Mouse (Mus musculus) layer of hippocampus, adult 2 months (tissue): ENCODE measurements at regions not wholly inside any gene's neighbourhood (a gene's known extent, or its start where the extent isn't known, plus 50 kb on each side); places are given as distances from the start of the nearest gene placed in this dataset.

ENCODE experiments used
- DNase-seq, 2 experiments: peaks; one replicate each; pipeline ENCODE4 v3.0.0; 2022; ENCODE audit warnings: low spot score in 2 of 2
- H3K27ac ChIP-seq: fragments of 200-600 bp; 2 replicates; pipeline ENCODE4 v1.8.1; 2022
- H3K4me3 ChIP-seq: fragments of 200-600 bp; 2 replicates; pipeline ENCODE4 v1.8.1; 2022; ENCODE audit warnings: mild to moderate bottlenecking
- CTCF ChIP-seq: fragments of 200-600 bp; conservative IDR thresholded peaks from 2 replicates; pipeline ENCODE4 v1.8.1; 2022; ENCODE audit warnings: antibody characterized with exemption, mild to moderate bottlenecking, moderate library complexity

GRCm38 (mm10) chr7:72481275-72481674 is 174.9 kb upstream of the Mctp2 start:
- TF ChIP-seq CTCF: no peak
- DNase-seq: no peak
- no peak overlapping the region for H3K4me3 ChIP-seq
- H3K27ac ChIP-seq: no peak overlapping the region

GRCm38 (mm10) chr7:72490161-72490560 is 183.8 kb upstream of the Mctp2 start:
- Histone ChIP-seq H3K4me3 (no peak overlapping the region), H3K27ac (no peak overlapping the region)
- no peak for TF ChIP-seq CTCF
- no peak for DNase-seq

GRCm38 (mm10) chr7:72493292-72493691 is 186.9 kb upstream of the Mctp2 start:
- Histone ChIP-seq H3K27ac (no peak overlapping the region), H3K4me3 (no peak overlapping the region)
- DNase-seq: no peak
- TF ChIP-seq CTCF: no peak

GRCm38 (mm10) chr7:72496933-72497631 is 190.7 kb upstream of the Mctp2 start:
- H3K27ac ChIP-seq: no peak overlapping the region
- H3K4me3 ChIP-seq: no peak overlapping the region
- no peak for TF ChIP-seq CTCF
- DNase-seq: no peak

- no peak overlapping the region for H3K4me3 ChIP-seq
- no peak overlapping the region for H3K27ac ChIP-seq
- peak in 1 of 2 experiments; percentile 23 for DNase-seq
- TF ChIP-seq CTCF: no peak
Measured at GRCm38 (mm10) chr7:72498562-72499230, 192.3 kb upstream of the Mctp2 start.

- no peak for TF ChIP-seq CTCF
- no peak overlapping the region for H3K4me3 ChIP-seq
- no peak overlapping the region for H3K27ac ChIP-seq
- no peak for DNase-seq
Measured at GRCm38 (mm10) chr7:72499788-72500187, 193.4 kb upstream of the Mctp2 start.

- DNase-seq: no peak
- TF ChIP-seq CTCF: no peak
- no peak overlapping the region for H3K4me3 ChIP-seq
Measured at GRCm38 (mm10) chr7:72500190-72500589, 193.8 kb upstream of the Mctp2 start.

GRCm38 (mm10) chr7:72500996-72501395 is 194.6 kb upstream of the Mctp2 start:
- TF ChIP-seq CTCF: no peak
- DNase-seq: no peak
- Histone ChIP-seq H3K4me3 (no peak overlapping the region), H3K27ac (no peak overlapping the region)

More at GRCm38 (mm10) chr7:72500190-72500589, 193.8 kb upstream of the Mctp2 start:
- no peak overlapping the region for H3K27ac ChIP-seq

- Histone ChIP-seq H3K27ac (no peak overlapping the region), H3K4me3 (no peak overlapping the region)
- no peak for DNase-seq
- no peak for TF ChIP-seq CTCF
Measured at GRCm38 (mm10) chr7:72501431-72501830, 195.0 kb upstream of the Mctp2 start.

- Histone ChIP-seq H3K4me3 (no peak overlapping the region), H3K27ac (no peak overlapping the region)
- no peak for TF ChIP-seq CTCF
- DNase-seq: no peak
Measured at GRCm38 (mm10) chr7:72503756-72504155, 197.3 kb upstream of the Mctp2 start.

GRCm38 (mm10) chr7:72504268-72504667 is 197.9 kb upstream of the Mctp2 start:
- no peak for DNase-seq
- TF ChIP-seq CTCF: no peak
- no peak overlapping the region for H3K4me3 ChIP-seq
- no peak overlapping the region for H3K27ac ChIP-seq

GRCm38 (mm10) chr7:72505732-72506460 is 199.5 kb upstream of the Mctp2 start:
- Histone ChIP-seq H3K4me3 (no peak overlapping the region), H3K27ac (no peak overlapping the region)
- no peak for DNase-seq
- no peak for TF ChIP-seq CTCF

- H3K4me3 ChIP-seq: no peak overlapping the region
- no peak overlapping the region for H3K27ac ChIP-seq
- no peak for DNase-seq
- TF ChIP-seq CTCF: no peak
Measured at GRCm38 (mm10) chr7:72507946-72508345, 201.5 kb upstream of the Mctp2 start.

- no peak for DNase-seq
- H3K4me3 ChIP-seq: no peak overlapping the region
- no peak overlapping the region for H3K27ac ChIP-seq
- no peak for TF ChIP-seq CTCF
Measured at GRCm38 (mm10) chr7:72510116-72510515, 203.7 kb upstream of the Mctp2 start.
